Mouse (Mus musculus): ENCODE data around the gene Ctdspl.

Gene Ctdspl

DNA sequence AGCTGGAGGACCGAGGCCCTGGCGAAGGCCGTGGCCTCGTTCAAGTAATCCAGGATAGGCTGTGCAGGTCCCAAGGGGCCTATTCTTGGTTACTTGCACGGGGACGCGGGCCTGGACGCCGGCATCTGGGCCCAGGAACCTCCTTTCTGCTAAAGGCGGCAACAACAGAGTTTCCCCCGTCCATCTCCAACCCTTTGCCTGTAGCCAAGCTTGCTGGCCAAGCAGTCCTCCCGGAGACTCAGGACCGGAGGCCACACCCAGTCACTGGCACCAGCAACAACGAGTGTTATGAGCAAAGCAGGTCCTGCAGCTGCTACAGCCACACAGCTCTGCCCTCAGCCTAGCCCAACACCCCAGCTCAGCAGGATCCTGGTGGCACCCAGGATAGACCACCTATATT lies 105.5 kb downstream of the Ctdspl start:
- no peak for DNase-seq

DNA sequence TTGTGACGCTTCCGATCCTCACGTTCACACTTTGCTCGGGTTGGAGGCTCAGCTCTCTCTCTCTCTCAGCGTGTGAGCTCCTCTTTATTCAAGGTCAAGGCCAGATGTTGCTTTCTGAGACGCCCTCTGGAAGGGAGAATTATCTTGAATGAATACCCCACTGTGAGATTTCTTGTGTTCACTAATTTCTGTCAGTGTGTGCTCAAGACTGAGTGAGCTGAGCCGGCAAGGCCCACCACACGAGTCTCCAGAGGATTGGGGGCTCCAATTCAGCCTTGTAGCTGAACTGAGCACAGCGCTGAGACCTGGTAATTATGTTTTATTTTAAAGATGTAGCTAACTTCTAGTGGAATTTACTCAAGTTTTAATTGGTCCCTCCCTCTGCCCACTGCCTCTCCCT lies 106.3 kb downstream of the Ctdspl start:
- DNase-seq: no peak

DNA sequence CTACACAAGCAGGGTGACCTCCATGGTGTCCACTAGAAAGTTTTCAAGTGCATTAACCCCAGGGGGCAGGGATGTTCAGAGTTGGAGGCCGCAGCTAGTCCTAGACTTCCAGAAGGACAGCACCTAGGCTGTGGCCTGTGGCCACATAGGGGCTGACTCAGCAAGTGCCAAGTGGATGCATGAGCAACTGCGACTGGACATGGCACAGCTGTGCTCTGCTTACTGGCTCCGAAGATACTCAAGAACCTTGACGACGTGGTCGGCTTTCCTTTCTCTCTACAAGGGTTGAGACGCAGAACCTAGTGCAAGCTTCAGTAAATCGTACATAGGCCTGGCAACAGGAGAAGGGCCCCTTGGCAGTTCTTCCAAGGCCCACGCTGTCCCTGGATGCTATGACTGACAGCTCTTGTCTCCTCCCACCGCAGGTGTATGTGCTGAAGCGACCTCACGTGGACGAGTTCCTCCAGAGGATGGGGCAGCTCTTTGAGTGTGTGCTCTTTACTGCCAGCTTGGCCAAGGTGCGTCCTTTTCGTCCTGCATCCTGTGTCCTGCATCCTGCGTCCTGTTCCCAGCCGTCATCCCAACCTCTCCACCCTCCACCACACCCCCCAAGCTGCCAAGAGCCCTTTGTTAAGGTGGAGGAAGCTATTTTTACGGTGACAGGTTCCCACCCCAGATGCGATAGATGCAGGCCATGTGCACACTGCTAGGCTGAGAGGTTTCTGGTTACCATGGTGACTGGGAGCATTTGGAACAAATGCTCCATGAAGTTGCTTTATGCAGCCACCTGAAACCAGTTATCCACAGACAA lies 107.1 kb downstream of the Ctdspl start:
- DNase-seq: peak; percentile 71

DNA sequence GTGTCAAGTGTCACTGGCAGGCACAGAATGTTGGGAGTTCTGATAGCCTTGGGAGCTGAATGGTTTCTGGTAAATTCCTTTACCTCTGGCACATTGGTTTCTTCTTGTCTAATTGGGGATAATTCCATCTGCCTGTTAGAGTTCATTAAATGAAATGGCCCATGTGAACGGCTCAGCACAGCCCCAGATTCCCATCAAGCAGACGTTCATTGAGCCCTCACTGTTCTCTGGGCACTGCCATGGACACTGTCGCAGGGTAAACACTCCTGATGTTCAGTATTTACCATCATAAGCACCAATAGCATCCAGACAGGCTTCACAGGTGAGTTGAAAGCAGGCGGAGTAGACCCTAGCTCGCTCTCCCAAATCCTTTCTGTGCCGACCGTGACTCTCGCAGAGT lies 107.8 kb downstream of the Ctdspl start:
- no peak for DNase-seq

DNA sequence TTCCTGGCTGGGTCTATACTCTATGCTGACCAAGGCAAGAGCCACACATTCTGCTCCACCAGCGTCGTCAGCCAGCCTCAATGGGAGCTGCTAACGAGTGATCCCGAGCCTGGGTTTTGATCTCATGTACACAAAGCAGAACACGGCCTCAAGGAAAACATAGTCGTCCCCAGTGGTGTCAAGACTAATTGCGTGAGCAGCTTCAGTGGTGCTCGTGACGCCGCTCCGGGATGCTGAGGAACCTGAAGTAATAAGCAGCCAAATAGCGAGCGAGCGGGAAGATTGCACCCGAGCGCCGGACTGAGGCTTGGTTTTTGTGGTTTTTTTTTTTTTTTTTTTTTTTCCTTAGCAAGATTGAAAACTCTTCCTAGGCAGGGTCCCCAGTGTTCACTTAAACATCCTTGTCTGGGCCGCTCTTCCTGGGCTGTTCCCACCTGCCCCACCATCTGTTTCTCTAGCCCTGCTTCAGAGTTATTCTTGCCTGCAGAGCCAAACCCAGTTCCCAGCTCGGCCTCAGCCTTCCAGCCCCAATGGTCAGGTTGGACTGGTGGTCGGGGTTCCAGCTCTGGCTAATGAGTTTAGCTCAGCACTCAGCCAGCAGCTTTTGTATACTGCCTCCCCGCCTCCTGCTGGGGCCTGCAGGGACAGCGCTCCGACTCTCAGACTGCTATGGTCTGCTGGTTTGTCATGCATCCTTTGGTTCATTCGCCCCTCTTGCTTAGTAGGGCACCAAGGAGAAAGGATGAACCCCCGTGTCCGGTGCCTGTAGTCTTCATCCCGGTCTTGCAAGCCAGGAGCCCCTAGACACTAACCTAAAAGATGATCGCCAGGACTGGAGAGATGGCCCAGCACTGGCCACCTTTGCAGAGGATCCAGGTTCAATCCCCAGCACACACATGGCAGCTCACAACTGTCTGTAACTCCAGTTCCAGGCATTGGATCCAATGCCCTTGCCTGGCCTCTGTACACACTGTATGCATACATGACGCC lies 108.7 kb downstream of the Ctdspl start:
- DNase-seq: no peak

DNA sequence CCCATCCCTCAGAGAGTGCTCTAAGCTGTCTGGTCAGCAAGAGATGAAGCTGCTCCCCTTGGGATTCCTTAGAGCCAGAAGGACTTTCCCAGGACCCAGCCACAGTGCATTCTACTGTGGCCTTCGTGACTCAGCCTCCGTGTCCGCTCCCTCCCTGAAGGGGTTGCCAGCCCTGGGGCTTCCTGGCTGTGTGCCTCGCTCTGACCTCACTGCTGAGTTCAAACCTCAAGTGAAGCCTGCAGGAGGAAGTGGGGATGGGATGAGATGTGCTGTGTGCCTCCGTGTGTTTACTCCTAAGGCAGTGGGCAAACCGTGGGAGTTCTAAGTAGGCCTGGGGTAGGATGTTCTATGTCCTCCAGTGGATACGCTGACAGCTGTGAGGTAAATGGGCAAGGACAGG lies 109.6 kb downstream of the Ctdspl start:
- DNase-seq: no peak

DNA sequence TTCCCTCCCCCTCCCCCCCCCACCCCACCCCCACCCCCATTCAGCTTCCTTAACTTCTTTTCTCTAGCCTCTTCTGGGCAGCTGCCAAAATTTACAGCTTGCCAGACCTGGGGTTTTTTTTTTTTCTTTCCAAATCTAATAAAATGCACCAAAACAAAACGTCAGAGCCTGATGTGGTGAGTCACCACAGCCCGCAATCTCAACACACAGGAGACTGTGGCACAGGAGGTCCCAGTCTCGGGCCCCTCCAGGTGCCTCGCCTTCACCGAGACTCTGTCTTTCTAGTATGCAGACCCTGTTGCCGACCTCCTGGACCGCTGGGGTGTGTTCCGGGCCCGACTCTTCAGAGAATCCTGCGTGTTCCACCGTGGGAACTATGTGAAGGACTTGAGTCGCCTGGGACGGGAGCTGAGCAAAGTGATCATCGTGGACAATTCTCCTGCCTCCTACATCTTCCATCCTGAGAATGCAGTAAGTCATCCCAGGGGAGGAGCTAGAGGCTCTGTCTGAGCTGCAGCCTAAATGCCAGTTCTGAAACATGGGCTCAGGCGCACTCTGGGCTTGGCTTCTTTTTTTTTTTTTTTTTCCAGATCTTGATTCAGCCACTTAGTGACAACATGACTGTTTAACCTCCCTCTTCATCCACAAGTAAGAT lies 111.0 kb downstream of the Ctdspl start:
- no peak for DNase-seq

DNA sequence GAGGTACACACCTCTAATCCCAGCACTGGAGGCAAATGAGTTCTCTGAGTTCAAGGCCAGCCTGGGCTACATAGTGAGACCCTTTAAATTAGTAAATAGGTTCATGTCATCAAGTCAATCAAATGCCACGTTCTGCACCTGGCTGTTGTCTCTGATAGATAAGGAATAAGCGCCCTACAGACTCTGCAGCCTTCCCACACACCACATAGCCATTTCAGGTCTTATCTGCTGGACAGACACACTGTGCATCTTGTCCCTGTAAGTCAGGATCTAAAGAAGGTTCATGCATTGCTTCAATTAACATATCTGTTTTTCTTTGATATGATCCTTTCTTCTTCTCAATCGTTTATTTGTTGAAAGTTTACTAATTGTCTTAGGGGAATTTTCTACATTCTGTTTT lies 112.3 kb downstream of the Ctdspl start:
- no peak for DNase-seq

DNA sequence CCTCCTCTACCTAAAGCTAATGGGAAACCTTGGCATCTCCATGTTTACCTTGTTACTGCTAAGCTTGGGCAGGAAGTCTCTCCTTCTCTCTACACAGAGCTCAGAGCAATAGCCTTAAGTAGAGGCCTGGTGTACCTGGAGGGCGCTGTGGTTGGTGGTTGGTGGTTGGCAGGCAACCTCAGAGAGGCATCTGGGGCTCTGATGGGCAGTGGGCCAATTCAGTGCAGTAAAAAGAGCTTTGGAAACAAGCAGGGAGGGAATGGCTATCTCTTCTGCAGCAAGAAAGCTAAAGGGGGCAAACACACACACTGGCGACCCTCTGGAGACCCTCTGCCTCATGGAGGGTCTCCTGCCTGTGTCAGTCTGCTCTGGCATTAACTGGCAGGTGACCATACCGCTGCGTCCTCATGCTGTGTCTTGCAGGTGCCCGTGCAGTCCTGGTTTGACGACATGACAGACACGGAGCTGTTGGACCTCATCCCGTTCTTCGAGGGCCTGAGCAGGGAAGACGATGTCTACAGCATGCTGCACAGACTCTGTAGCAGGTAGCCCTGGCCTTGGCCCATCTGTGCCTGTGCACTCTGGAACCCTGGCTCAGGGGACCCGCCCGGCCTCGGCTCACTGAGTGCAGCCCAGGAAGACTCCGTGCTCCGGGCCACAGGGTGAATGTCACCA lies 114.0 kb downstream of the Ctdspl start:
- DNase-seq: no peak

DNA sequence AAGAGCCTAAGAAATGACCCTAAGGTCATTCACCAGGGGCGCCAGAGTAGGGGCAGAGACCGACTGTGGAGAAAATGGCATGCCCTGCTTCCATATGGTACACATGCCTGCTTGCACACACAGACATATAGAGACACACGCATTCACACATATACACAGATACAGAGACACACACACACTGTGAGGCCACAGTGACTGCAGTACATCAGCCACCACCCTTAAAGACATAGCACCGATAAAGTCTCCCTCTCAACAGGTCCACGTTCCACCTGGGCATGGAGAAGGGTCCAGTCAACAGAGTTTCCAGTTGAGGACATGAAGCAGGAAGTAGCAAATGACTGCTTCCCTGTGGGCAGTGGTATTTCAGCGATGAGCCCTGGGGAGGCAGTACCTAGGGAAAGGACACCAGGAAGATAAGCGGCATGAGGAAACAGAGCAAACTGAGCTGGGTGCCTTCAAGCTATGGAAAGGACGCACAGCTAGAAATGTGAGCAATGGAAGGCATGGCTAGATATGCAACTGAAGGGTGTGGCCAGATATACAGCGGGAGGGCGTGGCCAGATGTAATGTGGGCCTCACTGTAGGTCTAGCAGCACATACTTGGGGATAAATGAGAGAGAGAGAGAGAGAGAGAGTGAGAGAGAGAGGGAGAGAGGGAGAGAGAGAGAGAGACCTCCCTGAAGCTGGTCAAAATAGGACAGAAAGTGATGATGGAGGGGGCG lies 122.1 kb downstream of the Ctdspl start:
- no peak for DNase-seq

DNA sequence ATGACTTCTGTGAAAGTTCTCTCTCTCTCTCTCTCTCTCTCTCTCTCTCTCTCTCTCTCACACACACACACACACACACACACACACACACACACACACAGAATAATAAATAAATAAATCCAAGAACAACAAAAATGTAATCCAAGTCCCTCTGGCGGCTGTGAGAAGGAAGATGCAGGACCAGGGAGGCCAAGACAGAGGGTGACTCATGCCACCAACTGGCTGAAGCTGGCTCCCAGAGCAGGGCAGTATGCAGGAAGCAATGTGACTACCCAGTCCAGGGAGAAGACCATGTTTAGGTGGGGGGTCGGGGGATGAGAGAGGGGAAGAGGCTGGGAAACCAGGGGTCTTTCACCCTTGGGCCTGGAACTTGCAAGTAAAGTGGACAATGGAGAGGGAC lies 124.9 kb downstream of the Ctdspl start:
- DNase-seq: no peak

DNA sequence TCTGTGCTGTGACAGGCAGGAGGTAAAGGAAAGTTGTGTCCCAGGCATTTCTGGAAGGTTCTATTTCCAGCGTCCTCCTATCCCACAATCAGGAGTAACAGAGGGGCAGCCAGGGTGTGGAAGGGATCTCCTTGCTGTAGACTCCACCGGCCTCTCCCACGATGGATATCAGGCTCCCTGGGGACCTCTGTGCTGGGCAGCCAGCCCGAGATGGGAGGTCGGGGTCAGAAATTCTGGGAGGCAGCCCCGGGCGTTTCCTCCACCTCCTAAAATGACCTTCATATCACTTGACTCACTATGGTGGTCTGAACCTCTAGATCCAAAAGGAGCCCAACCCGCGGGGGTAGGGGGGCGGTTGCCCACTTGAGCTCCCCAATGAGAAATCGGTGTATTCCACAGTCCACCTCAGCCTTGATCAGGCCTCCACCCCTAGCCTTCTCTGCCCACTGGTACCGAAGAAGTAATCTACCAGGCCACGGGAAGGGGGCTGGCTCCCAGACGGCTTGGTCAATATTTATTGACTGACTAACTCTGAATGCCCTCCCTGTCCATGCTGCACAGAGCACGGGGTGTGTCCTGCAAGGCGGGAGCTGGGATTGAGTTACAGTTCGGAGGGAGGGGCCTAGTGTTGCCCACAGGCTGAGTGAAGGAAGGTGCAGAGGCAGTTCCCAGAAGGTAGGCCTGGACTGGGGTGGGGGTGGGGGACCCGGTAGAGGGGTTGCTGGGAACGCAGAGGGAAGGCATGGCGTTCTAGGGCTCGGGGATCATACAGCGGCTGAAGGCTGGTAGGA lies 126.1 kb downstream of the Ctdspl start, which contains the start of gene Vill:
Vill (plus strand) TSS at position 625 of the 791 bp plus-strand sequence.
- DNase-seq: no peak

DNA sequence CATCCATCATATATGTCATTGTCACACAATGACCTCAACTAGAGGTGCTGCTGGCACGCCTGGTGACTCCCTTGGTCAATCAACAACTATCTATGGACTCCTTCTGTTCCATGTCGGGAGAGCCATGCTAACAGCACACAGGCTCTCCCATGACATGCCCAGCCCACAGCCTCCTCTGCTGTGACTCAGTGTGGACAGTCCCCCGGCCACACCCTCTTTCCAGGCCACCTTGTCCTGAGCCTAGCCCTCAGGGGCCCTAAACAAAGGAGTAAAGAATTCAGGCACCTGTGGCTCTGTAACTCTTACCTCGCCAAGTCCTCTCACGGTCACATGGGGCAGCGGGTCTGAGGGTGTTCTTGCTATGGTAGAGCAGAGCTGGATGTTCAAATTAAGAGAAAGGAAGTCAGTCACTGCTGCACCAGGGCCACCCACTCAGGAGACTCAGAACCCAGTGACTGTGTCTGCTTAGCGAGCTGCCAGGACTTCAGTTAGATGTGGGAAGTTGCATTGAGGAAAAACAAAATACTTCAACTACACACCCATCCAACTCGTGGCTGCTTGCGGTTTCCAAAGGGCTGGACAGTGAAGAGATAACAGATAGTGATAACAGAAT lies 127.8 kb downstream of the Ctdspl start:
- no peak for DNase-seq

DNA sequence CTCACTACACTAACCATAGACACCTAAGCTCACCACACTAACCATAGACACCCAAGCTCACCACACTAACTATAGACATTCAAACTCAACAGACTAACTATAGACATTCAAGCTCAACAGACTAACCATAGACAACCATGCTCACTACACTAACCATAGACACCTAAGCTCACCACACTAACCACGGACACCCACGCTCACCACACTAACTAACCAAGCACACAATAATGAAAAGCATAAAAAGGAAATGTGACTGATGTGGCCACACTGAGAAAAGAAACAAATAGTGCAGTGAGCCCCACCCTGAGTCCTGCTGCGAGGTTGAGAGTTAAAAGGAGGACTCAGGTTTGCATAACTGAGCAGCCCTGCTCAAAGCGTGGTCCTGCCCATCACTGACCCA lies 129.1 kb downstream of the Ctdspl start:
- no peak for DNase-seq

DNA sequence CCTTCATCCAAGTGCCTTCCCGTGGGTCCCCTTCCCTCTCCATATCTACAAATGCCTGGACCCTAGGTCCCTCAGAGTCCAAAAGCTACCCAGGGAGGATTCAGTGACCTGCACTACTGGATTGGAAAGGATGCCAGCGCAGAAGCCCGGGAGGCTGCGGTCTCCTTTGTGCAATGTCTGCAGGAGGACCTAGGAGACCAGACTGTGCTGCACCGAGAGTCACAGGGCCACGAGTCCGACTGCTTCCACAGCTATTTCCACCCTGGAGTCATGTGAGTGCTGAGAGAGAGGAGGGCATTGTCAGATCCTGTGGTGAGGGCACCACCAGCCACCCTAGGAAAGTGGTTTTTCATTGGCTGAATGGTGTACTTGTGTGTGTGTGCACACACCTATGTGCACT lies 132.0 kb downstream of the Ctdspl start:
- no peak for DNase-seq

DNA sequence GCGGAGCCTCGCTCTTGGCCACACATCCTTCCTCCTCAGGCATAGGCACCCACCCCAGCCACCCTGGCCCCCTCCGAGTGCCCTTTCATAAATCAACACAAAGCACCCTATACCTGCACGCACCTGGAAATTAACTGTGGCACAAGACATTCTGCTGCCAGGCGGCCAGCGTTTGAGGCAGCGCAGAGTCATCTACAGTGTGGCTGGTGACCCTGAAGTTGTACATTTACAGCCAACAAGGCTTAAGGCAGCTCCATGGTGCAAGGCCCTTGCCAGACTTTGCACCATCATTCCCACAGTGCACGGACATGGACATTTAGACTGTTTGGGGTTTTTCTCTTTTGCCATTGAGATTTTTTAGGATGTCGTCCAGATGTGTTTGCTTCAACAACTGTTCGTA lies 134.4 kb downstream of the Ctdspl start:
- DNase-seq: no peak

DNA sequence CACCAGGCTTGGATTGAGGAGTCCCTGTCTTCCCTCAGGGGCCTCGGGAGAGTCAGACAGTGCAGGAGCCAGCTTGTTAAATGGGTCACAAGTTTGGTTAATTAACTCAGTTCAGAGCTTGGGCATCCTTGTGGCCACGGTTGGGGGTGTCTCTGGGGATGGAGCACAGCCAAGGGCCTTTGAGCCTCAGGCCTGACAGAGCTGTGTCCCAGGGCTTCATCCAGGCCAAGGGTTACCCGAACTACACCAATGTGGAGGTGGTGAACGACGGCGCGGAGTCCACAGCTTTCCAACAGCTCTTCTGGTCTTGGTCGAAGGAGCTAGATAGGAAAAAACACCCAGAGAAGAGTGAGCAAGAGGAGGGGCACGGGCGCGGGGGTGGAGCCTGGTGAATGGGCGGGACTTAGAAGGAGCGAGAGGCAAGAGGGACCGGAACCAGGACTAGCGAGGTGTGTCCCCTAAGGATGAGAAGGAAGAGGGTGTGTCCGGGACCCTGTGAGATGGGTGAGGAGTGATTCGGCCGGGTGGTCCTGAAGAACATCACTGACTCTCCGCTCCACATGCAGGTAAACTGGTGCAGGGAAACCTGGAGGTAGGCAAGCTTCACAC lies 136.9 kb downstream of the Ctdspl start:
- DNase-seq: no peak

DNA sequence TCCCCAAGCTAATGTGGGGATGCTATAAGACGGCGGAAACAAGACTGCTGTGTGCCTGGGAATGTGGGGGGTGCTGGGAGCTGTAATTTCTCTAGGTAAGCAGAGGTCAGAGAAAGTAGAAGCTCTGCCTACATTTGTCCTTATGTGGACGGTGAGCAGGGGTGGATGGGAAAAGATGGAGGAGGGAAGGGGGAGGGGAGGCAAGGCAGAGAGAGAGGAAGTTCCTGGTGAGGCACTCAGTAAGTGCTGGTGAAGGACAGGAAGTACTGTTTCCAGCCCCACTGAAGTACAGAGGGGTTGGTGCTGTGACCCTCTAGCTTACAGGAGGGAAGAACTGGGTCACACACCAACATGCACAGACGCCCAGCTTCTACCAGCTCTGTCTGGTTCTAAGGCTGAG lies 138.0 kb downstream of the Ctdspl start:
- no peak for DNase-seq

DNA sequence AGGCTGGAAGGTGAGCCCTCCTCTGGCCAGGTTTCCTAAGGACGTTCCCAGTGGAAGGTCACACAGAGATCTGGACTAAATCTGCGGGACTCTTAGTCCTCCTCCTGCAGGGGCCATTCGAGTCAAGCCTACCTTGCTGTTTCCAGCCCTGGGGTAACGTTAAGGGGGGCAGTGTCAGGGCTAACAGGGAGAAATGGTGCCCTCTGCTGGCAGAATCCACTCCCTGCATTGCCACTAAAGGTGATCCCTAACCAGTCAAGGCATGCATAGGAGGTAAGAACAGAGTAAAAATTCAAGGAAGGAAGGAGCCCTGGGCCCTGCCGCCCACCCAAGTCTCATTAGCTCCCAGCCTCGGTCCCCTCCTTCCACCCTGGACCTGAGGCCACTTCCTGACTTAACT lies 141.3 kb downstream of the Ctdspl start:
- peak; percentile 72 for DNase-seq

DNA sequence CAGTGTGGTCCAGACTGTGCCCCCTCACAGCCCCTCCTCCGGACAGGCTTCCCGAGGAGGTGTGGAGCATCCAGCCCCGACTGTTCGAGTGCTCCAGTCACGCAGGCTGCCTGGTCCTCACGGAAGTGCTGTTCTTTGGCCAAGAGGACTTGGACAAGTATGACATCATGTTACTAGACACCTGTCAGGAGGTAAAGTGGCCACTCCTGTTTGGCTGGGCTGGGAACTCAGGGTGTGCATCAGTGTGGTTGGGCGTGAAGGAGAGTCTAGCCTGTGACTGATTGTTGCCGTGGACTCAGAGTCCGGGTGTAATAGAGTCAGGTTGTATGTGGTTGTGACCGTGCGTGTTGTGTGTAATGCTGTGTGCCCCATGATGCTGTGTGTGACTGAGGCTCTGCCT lies 142.0 kb downstream of the Ctdspl start:
- no peak for DNase-seq
